Mouse (Mus musculus): ENCODE measurements around the gene Myo16. TPM values are rescaled to one million over a fixed set of nuclear protein-coding genes. Genes with fewer than 3 reads are reported as not detected.

The Myo16 gene
- polyA plus RNA-seq, 1 experiment from 2014 or later: 0.25 TPM

- no peak overlapping the region for H3K4me3 ChIP-seq (ENCODE audit: low read length)
- H3K4me2 ChIP-seq (replicated peaks; ENCODE audit: low read depth, low read length): no peak overlapping the region
- WGBS: 67% methylated on average over 6 of the region's 6 CpGs
- no peak overlapping the region for H3K27ac ChIP-seq (ENCODE audit: low read length)
- no peaks in the 10 kb centered on the region for H3K36me3 ChIP-seq (ENCODE audit: insufficient read depth, low read length)
- H3K4me1 ChIP-seq (ENCODE audit: insufficient read depth, low read length): no peaks in the 10 kb centered on the region
- H3K9me3 ChIP-seq (ENCODE audit: low read length): no peaks in the 10 kb centered on the region
- ATAC-seq (ENCODE audit: low FRiP score, low TSS enrichment): no peak
- H3K27me3 ChIP-seq (ENCODE audit: insufficient read depth, low read length): 0 out of 2 replicates have a peak, but pooled peaks cover 2% of the 10 kb centered on the region
- H3K9ac ChIP-seq (replicated peaks; ENCODE audit: low read length): no peak overlapping the region
These were observed 238.2 kb downstream of the Myo16 start for GRCm38 (mm10) chr8:10391913-10392312.

- 84% methylated on average over 2 of the region's 2 CpGs for WGBS
- H3K9ac ChIP-seq (replicated peaks; ENCODE audit: low read length): no peak overlapping the region
- H3K36me3 ChIP-seq (ENCODE audit: insufficient read depth, low read length): no peaks in the 10 kb centered on the region
- H3K4me2 ChIP-seq (replicated peaks; ENCODE audit: low read depth, low read length): no peak overlapping the region
- no peak for ATAC-seq (ENCODE audit: low FRiP score, low TSS enrichment)
- no peaks in the 10 kb centered on the region for H3K9me3 ChIP-seq (ENCODE audit: low read length)
- no peak overlapping the region for H3K27ac ChIP-seq (ENCODE audit: low read length)
- H3K4me1 ChIP-seq (ENCODE audit: insufficient read depth, low read length): no peaks in the 10 kb centered on the region
- H3K27me3 ChIP-seq (ENCODE audit: insufficient read depth, low read length): 0 out of 2 replicates have a peak, but pooled peaks cover 2% of the 10 kb centered on the region
- no peak overlapping the region for H3K4me3 ChIP-seq (ENCODE audit: low read length)
These were observed 240.8 kb downstream of the Myo16 start for GRCm38 (mm10) chr8:10394506-10394905.

GRCm38 (mm10) chr8:10395146-10395545 is 241.4 kb downstream of the Myo16 start:
- no peak overlapping the region for H3K27ac ChIP-seq (ENCODE audit: low read length)

GRCm38 (mm10) chr8:10402606-10403005 is 248.9 kb downstream of the Myo16 start:
- H3K4me2 ChIP-seq (replicated peaks; ENCODE audit: low read depth, low read length): no peak overlapping the region
- H3K27ac ChIP-seq (ENCODE audit: low read length): no peak overlapping the region
- H3K9ac ChIP-seq (replicated peaks; ENCODE audit: low read length): no peak overlapping the region
- no peaks in the 10 kb centered on the region for H3K9me3 ChIP-seq (ENCODE audit: low read length)
- H3K4me1 ChIP-seq (ENCODE audit: insufficient read depth, low read length): no peaks in the 10 kb centered on the region
- 8% methylated on average over 4 of the region's 4 CpGs for WGBS
- H3K4me3 ChIP-seq (ENCODE audit: low read length): no peak overlapping the region
- no peaks in the 10 kb centered on the region for H3K27me3 ChIP-seq (ENCODE audit: insufficient read depth, low read length)
- no peaks in the 10 kb centered on the region for H3K36me3 ChIP-seq (ENCODE audit: insufficient read depth, low read length)
- ATAC-seq (ENCODE audit: low FRiP score, low TSS enrichment): no peak

More at GRCm38 (mm10) chr8:10395146-10395545, 241.4 kb downstream of the Myo16 start:
- ATAC-seq (ENCODE audit: low FRiP score, low TSS enrichment): no peak
- Histone ChIP-seq H3K4me1 (ENCODE audit: insufficient read depth, low read length) (no peaks in the 10 kb centered on the region), H3K27me3 (ENCODE audit: insufficient read depth, low read length) (0 out of 2 replicates have a peak, but pooled peaks cover 2% of the 10 kb centered on the region), H3K4me3 (ENCODE audit: low read length) (no peak overlapping the region), H3K36me3 (ENCODE audit: insufficient read depth, low read length) (no peaks in the 10 kb centered on the region), H3K9me3 (ENCODE audit: low read length) (no peaks in the 10 kb centered on the region), H3K4me2 (replicated peaks; ENCODE audit: low read depth, low read length) (no peak overlapping the region), H3K9ac (replicated peaks; ENCODE audit: low read length) (no peak overlapping the region)
- 54% methylated on average over 7 of the region's 7 CpGs for WGBS

- WGBS: 29% methylated on average over 8 of the region's 8 CpGs
- Histone ChIP-seq H3K9me3 (ENCODE audit: low read length) (no peaks in the 10 kb centered on the region), H3K27ac (ENCODE audit: low read length) (no peak overlapping the region), H3K36me3 (ENCODE audit: insufficient read depth, low read length) (no peaks in the 10 kb centered on the region), H3K4me3 (ENCODE audit: low read length) (no peak overlapping the region), H3K27me3 (ENCODE audit: insufficient read depth, low read length) (no peaks in the 10 kb centered on the region), H3K4me2 (replicated peaks; ENCODE audit: low read depth, low read length) (no peak overlapping the region), H3K9ac (replicated peaks; ENCODE audit: low read length) (no peak overlapping the region), H3K4me1 (ENCODE audit: insufficient read depth, low read length) (no peaks in the 10 kb centered on the region)
- peak; percentile 69; the same call in 1 of the 2 replicates for ATAC-seq (ENCODE audit: low FRiP score, low TSS enrichment)
These were observed 251.8 kb downstream of the Myo16 start for GRCm38 (mm10) chr8:10405469-10405868.

- Histone ChIP-seq H3K9ac (replicated peaks; ENCODE audit: low read length) (no peak overlapping the region), H3K4me1 (ENCODE audit: insufficient read depth, low read length) (no peaks in the 10 kb centered on the region), H3K9me3 (ENCODE audit: low read length) (no peaks in the 10 kb centered on the region), H3K4me2 (replicated peaks; ENCODE audit: low read depth, low read length) (no peak overlapping the region), H3K36me3 (ENCODE audit: insufficient read depth, low read length) (no peaks in the 10 kb centered on the region), H3K27ac (ENCODE audit: low read length) (no peak overlapping the region), H3K27me3 (ENCODE audit: insufficient read depth, low read length) (no peaks in the 10 kb centered on the region), H3K4me3 (ENCODE audit: low read length) (no peak overlapping the region)
- no peak for ATAC-seq (ENCODE audit: low FRiP score, low TSS enrichment)
- WGBS: 81% methylated on average over 9 of the region's 9 CpGs
These were observed 255.3 kb downstream of the Myo16 start for GRCm38 (mm10) chr8:10409043-10409442.

- Histone ChIP-seq H3K4me2 (replicated peaks; ENCODE audit: low read depth, low read length) (no peak overlapping the region), H3K36me3 (ENCODE audit: insufficient read depth, low read length) (no peaks in the 10 kb centered on the region), H3K27me3 (ENCODE audit: insufficient read depth, low read length) (no peaks in the 10 kb centered on the region), H3K9ac (replicated peaks; ENCODE audit: low read length) (no peak overlapping the region), H3K4me1 (ENCODE audit: insufficient read depth, low read length) (no peaks in the 10 kb centered on the region), H3K27ac (ENCODE audit: low read length) (no peak overlapping the region), H3K4me3 (ENCODE audit: low read length) (no peak overlapping the region), H3K9me3 (ENCODE audit: low read length) (no peaks in the 10 kb centered on the region)
- 69% methylated on average over 4 of the region's 4 CpGs for WGBS
- ATAC-seq (ENCODE audit: low FRiP score, low TSS enrichment): peak; percentile 52
These were observed 257.8 kb downstream of the Myo16 start for GRCm38 (mm10) chr8:10411511-10411910.

GRCm38 (mm10) chr8:10413881-10414280 is 260.2 kb downstream of the Myo16 start:
- H3K4me2 ChIP-seq (replicated peaks; ENCODE audit: low read depth, low read length): no peak overlapping the region
- ATAC-seq (ENCODE audit: low FRiP score, low TSS enrichment): no peak
- H3K27ac ChIP-seq (ENCODE audit: low read length): no peak overlapping the region
- no peak overlapping the region for H3K4me3 ChIP-seq (ENCODE audit: low read length)
- H3K4me1 ChIP-seq (ENCODE audit: insufficient read depth, low read length): no peaks in the 10 kb centered on the region
- no peak overlapping the region for H3K9ac ChIP-seq (replicated peaks; ENCODE audit: low read length)
- H3K36me3 ChIP-seq (ENCODE audit: insufficient read depth, low read length): no peaks in the 10 kb centered on the region
- H3K9me3 ChIP-seq (ENCODE audit: low read length): no peaks in the 10 kb centered on the region
- WGBS: 87% methylated on average over 8 of the region's 8 CpGs
- H3K27me3 ChIP-seq (ENCODE audit: insufficient read depth, low read length): no peaks in the 10 kb centered on the region

GRCm38 (mm10) chr8:10414684-10415212 is 261.0 kb downstream of the Myo16 start:
- H3K4me2 ChIP-seq (replicated peaks; ENCODE audit: low read depth, low read length): no peak overlapping the region
- H3K4me3 ChIP-seq (ENCODE audit: low read length): no peak overlapping the region
- peak; percentile 30; the same call in 1 of the 2 replicates for ATAC-seq (ENCODE audit: low FRiP score, low TSS enrichment)
- no peaks in the 10 kb centered on the region for H3K27me3 ChIP-seq (ENCODE audit: insufficient read depth, low read length)
- H3K4me1 ChIP-seq (ENCODE audit: insufficient read depth, low read length): no peaks in the 10 kb centered on the region
- WGBS: 22% methylated on average over 6 of the region's 6 CpGs
- no peaks in the 10 kb centered on the region for H3K36me3 ChIP-seq (ENCODE audit: insufficient read depth, low read length)
- no peaks in the 10 kb centered on the region for H3K9me3 ChIP-seq (ENCODE audit: low read length)
- H3K27ac ChIP-seq (ENCODE audit: low read length): no peak overlapping the region
- H3K9ac ChIP-seq (replicated peaks; ENCODE audit: low read length): no peak overlapping the region

- no peaks in the 10 kb centered on the region for H3K36me3 ChIP-seq (ENCODE audit: insufficient read depth, low read length)
- H3K4me3 ChIP-seq (ENCODE audit: low read length): no peak overlapping the region
- H3K4me2 ChIP-seq (replicated peaks; ENCODE audit: low read depth, low read length): no peak overlapping the region
- 31% methylated on average over 7 of the region's 7 CpGs for WGBS
- no peak overlapping the region for H3K9ac ChIP-seq (replicated peaks; ENCODE audit: low read length)
- no peaks in the 10 kb centered on the region for H3K9me3 ChIP-seq (ENCODE audit: low read length)
- no peak for ATAC-seq (ENCODE audit: low FRiP score, low TSS enrichment)
- H3K27ac ChIP-seq (ENCODE audit: low read length): no peak overlapping the region
- no peaks in the 10 kb centered on the region for H3K27me3 ChIP-seq (ENCODE audit: insufficient read depth, low read length)
- no peaks in the 10 kb centered on the region for H3K4me1 ChIP-seq (ENCODE audit: insufficient read depth, low read length)
These were observed 261.6 kb downstream of the Myo16 start for GRCm38 (mm10) chr8:10415288-10415687.
